ENCODE assay signal across 25 mouse cellular contexts in the genomic region with DNA sequence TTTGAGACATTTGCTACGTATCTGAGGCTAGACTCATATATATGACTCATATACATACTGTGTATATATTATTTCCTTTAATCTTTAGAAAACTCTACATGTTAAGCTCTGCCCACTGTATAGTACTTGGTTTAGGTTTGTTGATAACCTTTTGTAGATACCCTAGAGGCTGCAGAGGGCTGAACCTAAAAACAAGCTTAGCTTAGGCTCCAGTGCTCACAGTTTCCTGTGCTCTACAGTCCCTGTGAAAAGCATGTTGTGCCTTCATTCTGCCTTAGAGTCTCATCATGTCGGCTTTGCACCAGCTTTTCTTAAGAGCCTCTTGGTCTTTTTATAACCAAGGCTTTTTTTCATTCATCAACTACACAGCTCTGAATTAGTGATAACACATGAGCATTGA.
"Had no signal": no experiment of that assay in that cellular context is flagged by ENCODE, and none has a peak within 500 bp of the region (broad histone marks: within the 10 kb centered on the region; RNA-seq: fewer than 3 reads in every experiment).

No protein-coding gene starts in this region.

- H3K4me3 ChIP-seq: heart, embryonic 13.5 days; heart, embryonic 15.5 days; hindbrain, embryonic 13.5 days; hindbrain, embryonic 15.5 days; kidney, embryonic 15.5 days; limb, embryonic 13.5 days; limb, embryonic 15.5 days; liver, embryonic 12.5 days had no signal

- H3K36me3 ChIP-seq: heart, embryonic 15.5 days; hindbrain, embryonic 13.5 days; hindbrain, embryonic 15.5 days; kidney, embryonic 15.5 days; limb, embryonic 13.5 days; limb, embryonic 15.5 days; liver, embryonic 12.5 days had no signal

- H3K4me2 ChIP-seq: heart, embryonic 11.5 days; heart, embryonic 13.5 days; heart, embryonic 15.5 days; hindbrain, embryonic 13.5 days; hindbrain, embryonic 15.5 days; kidney, embryonic 15.5 days; limb, embryonic 13.5 days; limb, embryonic 15.5 days; liver, embryonic 12.5 days had no signal

- H3K27ac ChIP-seq: heart, embryonic 13.5 days; heart, embryonic 15.5 days; hindbrain, embryonic 15.5 days; hindbrain, postnatal 0 days; kidney, embryonic 15.5 days; kidney, postnatal 0 days; limb, embryonic 13.5 days; limb, embryonic 15.5 days; liver, embryonic 12.5 days; liver, embryonic 14.5 days had no signal

- H3K9me3 ChIP-seq: heart, embryonic 13.5 days; heart, embryonic 15.5 days; hindbrain, embryonic 13.5 days; hindbrain, embryonic 15.5 days; kidney, embryonic 15.5 days; limb, embryonic 13.5 days; limb, embryonic 15.5 days; liver, embryonic 12.5 days had no signal

- H3K4me1 ChIP-seq: limb, embryonic 15.5 days; liver, embryonic 12.5 days had no signal

- H3K27me3 ChIP-seq: heart, embryonic 13.5 days; heart, embryonic 15.5 days; hindbrain, embryonic 13.5 days; hindbrain, embryonic 15.5 days; kidney, embryonic 15.5 days; limb, embryonic 13.5 days; limb, embryonic 15.5 days; liver, embryonic 12.5 days had no signal

- DNase-seq: gastrocnemius, postnatal 14 days; gastrocnemius, postnatal 36 days; heart, adult 11 months; heart, postnatal 14 days; heart, postnatal 36 days; kidney, adult 11 months; kidney, adult 2 months; kidney, adult 9 months; kidney, postnatal 14 days; kidney, postnatal 36 days; layer of hippocampus, adult 9-11 months; layer of hippocampus, postnatal 36 days had no signal

- H3K9ac ChIP-seq: heart, embryonic 13.5 days; heart, embryonic 15.5 days; hindbrain, embryonic 13.5 days; hindbrain, embryonic 15.5 days; kidney, embryonic 15.5 days; limb, embryonic 13.5 days; limb, embryonic 15.5 days; liver, embryonic 12.5 days; liver, embryonic 14.5 days had no signal

- ATAC-seq: hindbrain, postnatal 0 days; intestine, embryonic 16.5 days; liver, embryonic 12.5 days had no signal
